Mouse (Mus musculus) midbrain, embryonic 16.5 days (tissue): Measurements from ENCODE around the gene Gm2310. TPM values are rescaled to one million over a fixed set of nuclear protein-coding genes. Genes with fewer than 3 reads are reported as not detected.
A peak's percentile ranks its signal among the peaks of the same experiment; 100 is the strongest.
"Not testable (repeated sequence)": the region's sequence is repeated elsewhere in the genome, so short reads cannot be mapped to it uniquely, and the experiment has no call there.

ENCODE experiments used
- ATAC-seq: fragments of 200-750 bp; cut with Nextera tagmentation; 2 replicates; pipeline ENCODE4 v1.8.0; 2017; ENCODE audit warnings: moderate TSS enrichment
- H3K27ac ChIP-seq: fragments of 300-500 bp; sonication (generic); 2 replicates; pipeline ENCODE4 v1.5.1; 2014; ENCODE audit warnings: mild to moderate bottlenecking, low read length, mixed read lengths
- H3K27me3 ChIP-seq: fragments of 300-500 bp; sonication (generic); 2 replicates; pipeline ENCODE4 v1.6.1; 2014; ENCODE audit warnings: low read depth, low read length, mixed read lengths; ENCODE audit not compliant: control insufficient read depth, insufficient read depth
- H3K36me3 ChIP-seq: fragments of 300-500 bp; sonication (generic); 2 replicates; pipeline ENCODE4 v1.6.1; 2014; ENCODE audit warnings: mild to moderate bottlenecking, low read length, moderate library complexity, mixed read lengths; ENCODE audit not compliant: control insufficient read depth, insufficient read depth
- H3K4me1 ChIP-seq: fragments of 300-500 bp; sonication (generic); 2 replicates; pipeline ENCODE4 v1.6.1; 2014; ENCODE audit warnings: mild to moderate bottlenecking, low read length, mixed read lengths; ENCODE audit not compliant: control insufficient read depth, insufficient read depth
- H3K4me2 ChIP-seq: fragments of 300-500 bp; sonication (generic); 2 replicates; pipeline ENCODE4 v1.6.1; 2014; ENCODE audit warnings: mild to moderate bottlenecking, low read length, mixed read lengths
- H3K4me3 ChIP-seq: fragments of 300-500 bp; sonication (generic); 2 replicates; pipeline ENCODE4 v1.5.1; 2014; ENCODE audit warnings: low read depth, mild to moderate bottlenecking, low read length, moderate library complexity, mixed read lengths
- H3K9ac ChIP-seq: fragments of 300-500 bp; sonication (generic); 2 replicates; pipeline ENCODE4 v1.6.1; 2014; ENCODE audit warnings: low read depth, low read length, mixed read lengths
- H3K9me3 ChIP-seq: fragments of 300-500 bp; sonication (generic); replicated peaks from 2 replicates; pipeline ENCODE4 v1.6.1; 2014; ENCODE audit warnings: mild to moderate bottlenecking, low read length, mixed read lengths; ENCODE audit not compliant: control insufficient read depth, poor library complexity, severe bottlenecking
- WGBS: fragments of 180-500 bp; shearing (Covaris S2); extraction: QIAGEN DNeasy Blood & Tissue Kit; methylation state at CpG from one replicate; pipeline ENCODE4 v1.1.7; 2014; 5-methylcytosine and 5-hydroxymethylcytosine counted together
- polyA plus RNA-seq: library from polyadenylated mRNA; unstranded; fragments of >200 nt; fragmentation: Nextera tagmentation; extraction: Ambion mirVana; gene quantifications from 2 replicates; pipeline ENCODE4 v1.2.1, GENCODE M21; 2015

The Gm2310 gene
- not detected in 2 replicates for polyA plus RNA-seq

DNA sequence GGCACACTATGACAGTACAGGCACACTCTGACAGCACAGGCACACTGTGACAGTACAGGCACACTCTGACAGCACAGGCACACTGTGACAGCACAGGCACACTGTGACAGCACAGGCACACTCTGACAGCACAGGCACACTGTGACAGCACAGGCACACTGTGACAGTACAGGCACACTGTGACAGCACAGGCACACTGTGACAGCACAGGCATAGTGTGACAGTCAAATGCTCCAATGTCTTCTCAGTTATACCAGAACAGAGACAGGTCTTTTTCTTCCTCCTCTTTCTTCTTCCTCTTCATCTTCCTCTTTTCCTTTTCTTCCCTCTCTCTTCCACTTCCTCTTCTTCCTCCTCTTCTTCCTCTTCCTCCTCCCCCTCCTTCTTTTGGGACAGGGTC lies at the start of gene Gm2310:
TSS of gene Gm2310 (minus strand) at position 101 of the 400 bp plus-strand sequence.
- not testable (repeated sequence) for H3K4me2 ChIP-seq, H3K36me3 ChIP-seq, ATAC-seq, H3K27ac ChIP-seq, H3K27me3 ChIP-seq, H3K4me1 ChIP-seq, H3K9ac ChIP-seq, H3K9me3 ChIP-seq, H3K4me3 ChIP-seq

DNA sequence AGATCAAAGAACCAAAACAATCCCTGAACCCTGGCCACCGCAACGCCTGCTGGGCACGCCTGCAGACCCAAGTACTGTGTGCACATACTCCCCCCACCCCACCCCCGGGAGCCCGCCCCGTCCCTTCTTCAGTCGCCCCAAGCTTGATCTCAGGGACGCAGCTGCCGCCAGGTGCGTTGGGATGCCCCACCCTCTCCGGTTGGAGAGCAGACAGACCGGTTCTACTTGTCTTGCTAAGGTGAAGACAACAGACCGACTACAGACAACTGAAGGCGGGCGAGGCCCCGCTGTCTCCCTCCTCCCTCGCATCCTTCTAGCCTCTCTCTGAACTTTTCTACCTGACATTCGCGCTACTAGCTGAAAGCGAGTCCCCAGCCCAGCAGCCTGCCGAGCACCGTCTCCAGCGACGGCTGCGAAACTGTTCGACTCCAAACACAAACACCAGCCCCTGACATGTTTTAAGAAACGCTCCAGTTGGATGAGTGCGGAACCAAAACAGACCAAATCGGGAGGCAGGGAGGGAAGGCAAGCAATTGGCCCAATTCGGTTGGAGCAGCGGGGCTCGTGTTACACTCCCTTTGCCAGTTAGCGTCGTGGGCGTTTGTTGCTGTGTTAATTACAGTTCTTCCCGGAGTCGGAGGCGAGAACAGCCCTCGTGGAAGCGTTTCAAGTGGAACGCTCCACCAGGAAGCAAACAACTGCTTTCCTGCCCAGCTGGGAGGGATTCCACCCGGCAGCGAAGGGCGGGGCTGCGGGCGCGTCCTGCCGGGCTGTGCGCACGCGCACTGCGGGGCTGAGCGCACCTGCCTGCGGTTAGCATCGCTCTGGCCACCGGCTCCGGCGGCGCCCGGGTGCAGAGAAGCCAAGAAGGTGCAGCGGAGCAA lies 49.1 kb upstream of the Gm2310 start:
- under 1% methylated on average over 61 of the region's 61 CpGs for WGBS
- H3K27me3 ChIP-seq: peaks cover 6% of the 10 kb centered on the region
- no peak overlapping the region for H3K27ac ChIP-seq
- peak overlapping the region; percentile 60 for H3K9ac ChIP-seq
- H3K36me3 ChIP-seq: no peaks in the 10 kb centered on the region
- H3K4me2 ChIP-seq: peak overlapping the region; percentile 88
- H3K4me3 ChIP-seq: peak overlapping the region; percentile 63
- no peaks in the 10 kb centered on the region for H3K9me3 ChIP-seq
- ATAC-seq: peak; percentile 94
- H3K4me1 ChIP-seq: peaks cover 5% of the 10 kb centered on the region; the same call in 1 of the 2 replicates

- Histone ChIP-seq H3K9ac (peak overlapping the region; percentile 60; the same call in 1 of the 2 replicates), H3K4me1 (peaks cover 5% of the 10 kb centered on the region; the same call in 1 of the 2 replicates), H3K27me3 (peaks cover 6% of the 10 kb centered on the region), H3K9me3 (no peaks in the 10 kb centered on the region), H3K4me3 (peak overlapping the region; percentile 63), H3K27ac (no peak overlapping the region), H3K36me3 (no peaks in the 10 kb centered on the region), H3K4me2 (peak overlapping the region; percentile 88)
- under 1% methylated on average over 7 of the region's 7 CpGs for WGBS
- no peak for ATAC-seq
These were observed 48.5 kb upstream of the Gm2310 start for GRCm38 (mm10) chr15:8568286-8568644.

- H3K27me3 ChIP-seq: peaks cover 6% of the 10 kb centered on the region
- H3K4me1 ChIP-seq: peaks cover 5% of the 10 kb centered on the region; the same call in 1 of the 2 replicates
- no peaks in the 10 kb centered on the region for H3K9me3 ChIP-seq
- no peaks in the 10 kb centered on the region for H3K36me3 ChIP-seq
- no peak overlapping the region for H3K4me2 ChIP-seq
- no peak for ATAC-seq
- no peak overlapping the region for H3K9ac ChIP-seq
- WGBS: 41% methylated on average over 6 of the region's 6 CpGs
- H3K27ac ChIP-seq: no peak overlapping the region
- no peak overlapping the region for H3K4me3 ChIP-seq
These were observed 45.7 kb upstream of the Gm2310 start for GRCm38 (mm10) chr15:8565416-8565815.

- H3K27me3 ChIP-seq: peaks cover 6% of the 10 kb centered on the region
- H3K27ac ChIP-seq: no peak overlapping the region
- H3K4me3 ChIP-seq: no peak overlapping the region
- no peak overlapping the region for H3K9ac ChIP-seq
- WGBS: 92% methylated on average over 3 of the region's 3 CpGs
- H3K4me2 ChIP-seq: no peak overlapping the region
- H3K36me3 ChIP-seq: no peaks in the 10 kb centered on the region
- no peak for ATAC-seq
- peaks cover 5% of the 10 kb centered on the region; the same call in 1 of the 2 replicates for H3K4me1 ChIP-seq
- H3K9me3 ChIP-seq: no peaks in the 10 kb centered on the region
These were observed 44.6 kb upstream of the Gm2310 start for GRCm38 (mm10) chr15:8564331-8564730.

GRCm38 (mm10) chr15:8563423-8564194 lies 43.9 kb upstream of the Gm2310 start:
- H3K4me1 ChIP-seq: peaks cover 5% of the 10 kb centered on the region; the same call in 1 of the 2 replicates
- H3K4me2 ChIP-seq: no peak overlapping the region
- H3K36me3 ChIP-seq: no peaks in the 10 kb centered on the region
- no peak overlapping the region for H3K27ac ChIP-seq
- H3K27me3 ChIP-seq: peaks cover 5% of the 10 kb centered on the region
- no peak overlapping the region for H3K9ac ChIP-seq
- ATAC-seq: no peak
- 68% methylated on average over 1 of the region's 1 CpGs for WGBS
- H3K9me3 ChIP-seq: no peaks in the 10 kb centered on the region
- H3K4me3 ChIP-seq: no peak overlapping the region

GRCm38 (mm10) chr15:8562776-8563175 lies 43.0 kb upstream of the Gm2310 start:
- no peaks in the 10 kb centered on the region for H3K9me3 ChIP-seq

DNA sequence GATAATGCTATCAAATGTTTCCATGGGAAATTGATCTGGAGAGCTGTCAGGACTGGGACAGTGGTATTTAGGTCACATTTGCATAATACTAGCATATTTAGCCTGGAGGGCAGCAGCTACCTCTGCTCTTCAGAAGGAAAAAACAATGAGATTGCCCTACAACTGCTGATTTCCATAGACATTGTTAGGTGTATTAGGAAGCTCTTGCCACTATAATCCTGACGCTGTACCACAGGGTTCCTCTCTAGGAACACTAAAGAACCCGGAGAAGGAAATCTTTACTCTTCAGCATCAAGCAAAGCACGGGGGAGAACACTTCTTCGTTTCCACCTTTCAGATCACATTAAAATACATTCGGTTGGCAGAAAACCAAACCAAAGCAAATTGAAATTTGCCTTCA lies 11.4 kb upstream of the Gm2310 start:
- WGBS: 50% methylated on average over 5 of the region's 5 CpGs
- Histone ChIP-seq H3K9ac (no peak overlapping the region), H3K27me3 (no peaks in the 10 kb centered on the region), H3K4me2 (no peak overlapping the region), H3K4me1 (no peaks in the 10 kb centered on the region), H3K36me3 (no peaks in the 10 kb centered on the region), H3K4me3 (no peak overlapping the region), H3K9me3 (no peaks in the 10 kb centered on the region), H3K27ac (no peak overlapping the region)
- no peak for ATAC-seq

More at GRCm38 (mm10) chr15:8562776-8563175, 43.0 kb upstream of the Gm2310 start:
- WGBS: 90% methylated on average over 7 of the region's 7 CpGs
- H3K4me3 ChIP-seq: no peak overlapping the region
- no peak overlapping the region for H3K4me2 ChIP-seq
- ATAC-seq: no peak
- no peak overlapping the region for H3K27ac ChIP-seq
- no peaks in the 10 kb centered on the region for H3K36me3 ChIP-seq
- no peaks in the 10 kb centered on the region for H3K4me1 ChIP-seq
- no peaks in the 10 kb centered on the region for H3K27me3 ChIP-seq
- H3K9ac ChIP-seq: no peak overlapping the region

GRCm38 (mm10) chr15:8512957-8513356 lies 6.8 kb downstream of the Gm2310 start:
- H3K9me3 ChIP-seq: no peaks in the 10 kb centered on the region
- no peaks in the 10 kb centered on the region for H3K4me1 ChIP-seq
- no peaks in the 10 kb centered on the region for H3K36me3 ChIP-seq
- H3K27me3 ChIP-seq: no peaks in the 10 kb centered on the region
- no peak overlapping the region for H3K9ac ChIP-seq
- WGBS: 61% methylated on average over 5 of the region's 5 CpGs
- no peak for ATAC-seq
- no peak overlapping the region for H3K27ac ChIP-seq
- H3K4me3 ChIP-seq: no peak overlapping the region
- H3K4me2 ChIP-seq: no peak overlapping the region
